14 mouse cellular contexts compared by ENCODE assay signal in the genomic region with DNA sequence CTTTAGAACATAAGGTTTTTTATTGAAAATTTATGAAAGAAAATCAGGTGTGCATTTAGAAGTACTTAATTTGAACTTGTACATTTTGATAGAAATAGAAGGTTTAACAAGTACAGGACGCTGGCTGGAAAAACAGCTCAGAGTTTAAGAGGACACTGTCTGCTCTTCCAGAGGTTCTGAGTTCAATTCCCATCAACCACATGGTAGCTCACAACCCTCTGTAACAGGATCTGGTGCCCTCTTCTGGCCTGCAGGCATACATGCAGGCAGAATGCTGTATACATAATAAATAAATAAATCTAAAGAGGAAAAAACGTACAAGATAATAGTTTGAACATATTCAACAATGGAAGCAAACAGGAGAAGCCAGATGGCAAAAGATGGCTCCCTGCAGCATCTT.
DNase-seq lines count a peak whose midpoint lies in the region; ATAC-seq and TF ChIP-seq lines count a peak whose summit lies in the region.
"Had no signal": no experiment of that assay in that cellular context is flagged by ENCODE, and none has a peak within 500 bp of the region (broad histone marks: within the 10 kb centered on the region; RNA-seq: fewer than 3 reads in every experiment).

No protein-coding gene starts in this region.

- H3K4me1 ChIP-seq in limb, embryonic 15.5 days: peaks cover 42% of the 10 kb centered on the region
- peaks cover 10% of the 10 kb centered on the region for H3K4me1 ChIP-seq in limb, embryonic 10.5 days
- peaks cover 29% of the 10 kb centered on the region for H3K4me1 ChIP-seq in liver, postnatal 0 days (ENCODE audit: insufficient read depth)

- ATAC-seq in CD4-positive, CD25-positive, alpha-beta regulatory T cell, adult 4 months: no peak
- ATAC-seq in limb, embryonic 15.5 days (ENCODE audit: insufficient number of reproducible peaks, low FRiP score, low TSS enrichment, low read depth): no peak
- no peak for ATAC-seq in liver, postnatal 0 days
- ATAC-seq: midbrain, embryonic 15.5 days had no signal

- H3K4me2 ChIP-seq in limb, embryonic 15.5 days: no peak overlapping the region
- no peak overlapping the region for H3K4me2 ChIP-seq in liver, postnatal 0 days (ENCODE audit: low read depth, low read length)
- H3K4me2 ChIP-seq: embryonic facial prominence, embryonic 13.5 days; midbrain, embryonic 15.5 days; neural tube, embryonic 12.5 days had no signal

- peak; percentile 47; the same call in 1 of the 2 replicates for TF ChIP-seq CTCF in liver, postnatal 0 days (IDR thresholded peaks at IDR 0.05; ENCODE audit: low read depth)

- H3K4me3 ChIP-seq in limb, embryonic 15.5 days: no peak overlapping the region
- no peak overlapping the region for H3K4me3 ChIP-seq in limb, embryonic 10.5 days
- H3K4me3 ChIP-seq in liver, postnatal 0 days (ENCODE audit: low read depth, low read length): no peak overlapping the region
- H3K4me3 ChIP-seq: embryonic facial prominence, embryonic 13.5 days; hindbrain, embryonic 10.5 days; midbrain, embryonic 15.5 days; neural tube, embryonic 12.5 days had no signal

- H3K9ac ChIP-seq in limb, embryonic 15.5 days: no peak overlapping the region
- no peak overlapping the region for H3K9ac ChIP-seq in liver, postnatal 0 days (replicated peaks)
- H3K9ac ChIP-seq: embryonic facial prominence, embryonic 13.5 days; midbrain, embryonic 15.5 days; neural tube, embryonic 12.5 days had no signal

- 0 out of 2 replicates have a peak overlapping the region, but pooled peaks have one; percentile 4 for H3K27ac ChIP-seq in limb, embryonic 15.5 days
- H3K27ac ChIP-seq in limb, embryonic 10.5 days: no peak overlapping the region
- H3K27ac ChIP-seq in liver, postnatal 0 days (ENCODE audit: low read depth): no peak overlapping the region
- H3K27ac ChIP-seq: embryonic facial prominence, embryonic 13.5 days; hindbrain, embryonic 10.5 days; midbrain, embryonic 15.5 days; neural tube, embryonic 12.5 days had no signal

- no peaks in the 10 kb centered on the region for H3K36me3 ChIP-seq in limb, embryonic 15.5 days
- no peaks in the 10 kb centered on the region for H3K36me3 ChIP-seq in limb, embryonic 10.5 days
- H3K36me3 ChIP-seq in liver, postnatal 0 days (replicated peaks; ENCODE audit: insufficient read depth, low read length): no peaks in the 10 kb centered on the region
- H3K36me3 ChIP-seq: embryonic facial prominence, embryonic 13.5 days; hindbrain, embryonic 10.5 days; midbrain, embryonic 15.5 days; neural tube, embryonic 12.5 days had no signal

- TF ChIP-seq EP300 in liver, postnatal 0 days (IDR thresholded peaks at IDR 0.05; ENCODE audit: low read depth): no peak

- H3K9me3 ChIP-seq in limb, embryonic 15.5 days: no peaks in the 10 kb centered on the region
- no peaks in the 10 kb centered on the region for H3K9me3 ChIP-seq in limb, embryonic 10.5 days (replicated peaks)
- H3K9me3 ChIP-seq in liver, postnatal 0 days (ENCODE audit: low read length): no peaks in the 10 kb centered on the region
- H3K9me3 ChIP-seq: embryonic facial prominence, embryonic 13.5 days; hindbrain, embryonic 10.5 days; midbrain, embryonic 15.5 days; neural tube, embryonic 12.5 days had no signal

- WGBS in limb, embryonic 15.5 days: 69% methylated on average over 2 of the region's 2 CpGs
- WGBS in limb, embryonic 10.5 days: 87% methylated on average over 2 of the region's 2 CpGs
- WGBS in liver, postnatal 0 days (ENCODE audit: insufficient replicate concordance): 38% methylated on average over 2 of the region's 2 CpGs

- DNase-seq in CD4-positive, CD25-positive, alpha-beta regulatory T cell, adult 2 months (ENCODE audit: low read depth, low spot score): peak; percentile 60
- DNase-seq in limb, embryonic 10.5 days (ENCODE audit: low spot score): no peak
- DNase-seq in A20 (ENCODE audit: low read depth, low spot score): peak; percentile 27
- no peak for DNase-seq in liver, postnatal 0 days
- no peak for DNase-seq in adrenal gland, postnatal 25 days
- DNase-seq in ovary, postnatal 14 days (ENCODE audit: low spot score): no peak
- DNase-seq: cerebellum, postnatal 25 days; kidney, adult 18-20 months had no signal

- no peaks in the 10 kb centered on the region for H3K27me3 ChIP-seq in limb, embryonic 15.5 days
- peaks cover 14% of the 10 kb centered on the region for H3K27me3 ChIP-seq in limb, embryonic 10.5 days (ENCODE audit: low read depth, poor library complexity, severe bottlenecking)
- no peaks in the 10 kb centered on the region for H3K27me3 ChIP-seq in liver, postnatal 0 days (ENCODE audit: insufficient read depth, low read length)
- H3K27me3 ChIP-seq: embryonic facial prominence, embryonic 13.5 days; midbrain, embryonic 15.5 days; neural tube, embryonic 12.5 days had no signal

Comparison
In these comparisons a context has a peak if more than half of its experiments do, and no peak if none do; other contexts are left out.
1. DNase-seq: peak in CD4-positive, CD25-positive, alpha-beta regulatory T cell, adult 2 months (single experiment) and A20 (single experiment); none in limb, embryonic 10.5 days (single experiment), liver, postnatal 0 days (single experiment), adrenal gland, postnatal 25 days (single experiment) and ovary, postnatal 14 days (single experiment).